Mouse (Mus musculus): ENCODE results near the gene Chrna5. TPM values are rescaled to one million over a fixed set of nuclear protein-coding genes. Genes with fewer than 3 reads are reported as not detected.
A peak's percentile ranks its signal among the peaks of the same experiment; 100 is the strongest.
"Not testable (repeated sequence)": the region's sequence is repeated elsewhere in the genome, so short reads cannot be mapped to it uniquely, and the experiment has no call there.

Chrna5 gene
- polyA plus RNA-seq (2012; rRNA removed): 0.13 and 0.14 TPM in 2 replicates

- peaks cover 5% of the 10 kb centered on the region; the same call in 1 of the 2 replicates for H3K4me1 ChIP-seq (replicated peaks; ENCODE audit: control insufficient read depth, insufficient read depth, low read length)
- DNase-seq: no peak
- H3K27me3 ChIP-seq (ENCODE audit: control insufficient read depth, insufficient read depth, low read length): peaks cover 12% of the 10 kb centered on the region
- no peak within 1 kb of the TSS for H3K27ac ChIP-seq (ENCODE audit: control insufficient read depth, insufficient read depth, low read length)
- WGBS: 79% methylated on average over 8 of the region's 8 CpGs
- H3K4me3 ChIP-seq (ENCODE audit: control insufficient read depth, insufficient read depth, low read length): peak within 1 kb of the TSS; percentile 34
- no peaks in the 10 kb centered on the region for H3K36me3 ChIP-seq (ENCODE audit: control insufficient read depth, insufficient read depth, low read length)
- no peak for TF ChIP-seq CTCF (IDR thresholded peaks at IDR 0.05; ENCODE audit: borderline replicate concordance, control insufficient read depth, extremely low read depth, insufficient read depth, low read length, poor library complexity)
- TF ChIP-seq POLR2A (IDR thresholded peaks at IDR 0.05; ENCODE audit: control insufficient read depth, extremely low read depth, insufficient read depth, low read length, poor library complexity): no peak
Observed at GRCm38 (mm10) chr9:54980674-54981073, at the start of gene Chrna5. Gene Chrna5, plus strand, starts transcription at chr9:54980880.

GRCm38 (mm10) chr9:54931765-54932164, 48.9 kb upstream of the Chrna5 start:
- Histone ChIP-seq H3K27ac (ENCODE audit: control insufficient read depth, insufficient read depth, low read length) (no peak overlapping the region), H3K36me3 (ENCODE audit: control insufficient read depth, insufficient read depth, low read length) (no peaks in the 10 kb centered on the region), H3K4me1 (replicated peaks; ENCODE audit: control insufficient read depth, insufficient read depth, low read length) (no peaks in the 10 kb centered on the region), H3K27me3 (ENCODE audit: control insufficient read depth, insufficient read depth, low read length) (no peaks in the 10 kb centered on the region), H3K4me3 (ENCODE audit: control insufficient read depth, insufficient read depth, low read length) (no peak overlapping the region)
- no peak for DNase-seq
- 29% methylated on average over 1 of the region's 1 CpGs for WGBS
- TF ChIP-seq POLR2A (IDR thresholded peaks at IDR 0.05; ENCODE audit: control insufficient read depth, extremely low read depth, insufficient read depth, low read length, poor library complexity) (no peak), CTCF (IDR thresholded peaks at IDR 0.05; ENCODE audit: borderline replicate concordance, control insufficient read depth, extremely low read depth, insufficient read depth, low read length, poor library complexity) (no peak)

- Histone ChIP-seq H3K27ac (ENCODE audit: control insufficient read depth, insufficient read depth, low read length) (no peak overlapping the region), H3K27me3 (ENCODE audit: control insufficient read depth, insufficient read depth, low read length) (no peaks in the 10 kb centered on the region), H3K4me3 (ENCODE audit: control insufficient read depth, insufficient read depth, low read length) (no peak overlapping the region), H3K4me1 (replicated peaks; ENCODE audit: control insufficient read depth, insufficient read depth, low read length) (no peaks in the 10 kb centered on the region), H3K36me3 (ENCODE audit: control insufficient read depth, insufficient read depth, low read length) (no peaks in the 10 kb centered on the region)
- DNase-seq: no peak
- no peak for TF ChIP-seq POLR2A (IDR thresholded peaks at IDR 0.05; ENCODE audit: control insufficient read depth, extremely low read depth, insufficient read depth, low read length, poor library complexity)
- no peak for TF ChIP-seq CTCF (IDR thresholded peaks at IDR 0.05; ENCODE audit: borderline replicate concordance, control insufficient read depth, extremely low read depth, insufficient read depth, low read length, poor library complexity)
- WGBS: 91% methylated on average over 2 of the region's 2 CpGs
Observed at GRCm38 (mm10) chr9:54932379-54932778, 48.3 kb upstream of the Chrna5 start.

DNA sequence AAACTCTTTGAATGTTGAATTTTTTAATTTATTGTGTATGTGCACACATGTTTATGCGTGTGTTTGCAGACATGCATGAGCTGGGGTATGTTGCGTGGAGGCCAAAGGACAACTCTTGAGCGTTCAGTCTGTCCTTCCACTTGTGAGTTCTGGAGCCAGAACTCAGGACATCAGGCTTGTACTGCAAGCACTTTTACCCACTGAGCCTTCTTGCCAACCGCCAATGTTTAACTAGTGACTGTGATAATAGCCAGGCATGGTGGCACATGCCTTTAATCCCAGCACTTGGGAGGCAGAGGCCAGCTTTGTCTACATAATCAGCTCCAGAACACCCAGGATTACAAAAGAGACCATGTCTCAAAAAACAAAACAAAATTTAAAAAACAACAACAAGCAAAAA, 38.6 kb upstream of the Chrna5 start:
- DNase-seq: no peak
- TF ChIP-seq POLR2A (IDR thresholded peaks at IDR 0.05; ENCODE audit: control insufficient read depth, extremely low read depth, insufficient read depth, low read length, poor library complexity) (no peak), CTCF (IDR thresholded peaks at IDR 0.05; ENCODE audit: borderline replicate concordance, control insufficient read depth, extremely low read depth, insufficient read depth, low read length, poor library complexity) (no peak)
- H3K4me1 ChIP-seq (replicated peaks; ENCODE audit: control insufficient read depth, insufficient read depth, low read length): no peaks in the 10 kb centered on the region
- no peaks in the 10 kb centered on the region for H3K36me3 ChIP-seq (ENCODE audit: control insufficient read depth, insufficient read depth, low read length)
- H3K27me3 ChIP-seq (ENCODE audit: control insufficient read depth, insufficient read depth, low read length): no peaks in the 10 kb centered on the region
- WGBS: 97% methylated on average over 4 of the region's 4 CpGs
- H3K27ac ChIP-seq (ENCODE audit: control insufficient read depth, insufficient read depth, low read length): no peak overlapping the region
- no peak overlapping the region for H3K4me3 ChIP-seq (ENCODE audit: control insufficient read depth, insufficient read depth, low read length)

- Histone ChIP-seq H3K4me3 (ENCODE audit: control insufficient read depth, insufficient read depth, low read length) (no peak overlapping the region), H3K4me1 (replicated peaks; ENCODE audit: control insufficient read depth, insufficient read depth, low read length) (no peaks in the 10 kb centered on the region), H3K27me3 (ENCODE audit: control insufficient read depth, insufficient read depth, low read length) (no peaks in the 10 kb centered on the region), H3K27ac (ENCODE audit: control insufficient read depth, insufficient read depth, low read length) (no peak overlapping the region), H3K36me3 (ENCODE audit: control insufficient read depth, insufficient read depth, low read length) (no peaks in the 10 kb centered on the region)
- TF ChIP-seq POLR2A (IDR thresholded peaks at IDR 0.05; ENCODE audit: control insufficient read depth, extremely low read depth, insufficient read depth, low read length, poor library complexity): no peak
- no peak for TF ChIP-seq CTCF (IDR thresholded peaks at IDR 0.05; ENCODE audit: borderline replicate concordance, control insufficient read depth, extremely low read depth, insufficient read depth, low read length, poor library complexity)
- DNase-seq: no peak
- 75% methylated on average over 2 of the region's 2 CpGs for WGBS
Observed at GRCm38 (mm10) chr9:54944467-54944866, 36.2 kb upstream of the Chrna5 start.

- TF ChIP-seq POLR2A (IDR thresholded peaks at IDR 0.05; ENCODE audit: control insufficient read depth, extremely low read depth, insufficient read depth, low read length, poor library complexity) (no peak), CTCF (IDR thresholded peaks at IDR 0.05; ENCODE audit: borderline replicate concordance, control insufficient read depth, extremely low read depth, insufficient read depth, low read length, poor library complexity) (no peak)
- Histone ChIP-seq H3K36me3 (ENCODE audit: control insufficient read depth, insufficient read depth, low read length) (no peaks in the 10 kb centered on the region), H3K27me3 (ENCODE audit: control insufficient read depth, insufficient read depth, low read length) (no peaks in the 10 kb centered on the region), H3K4me1 (replicated peaks; ENCODE audit: control insufficient read depth, insufficient read depth, low read length) (no peaks in the 10 kb centered on the region; the same call in 1 of the 2 replicates), H3K27ac (ENCODE audit: control insufficient read depth, insufficient read depth, low read length) (peak overlapping the region; percentile 19; the same call in 1 of the 2 replicates), H3K4me3 (ENCODE audit: control insufficient read depth, insufficient read depth, low read length) (no peak overlapping the region)
- WGBS: 84% methylated on average over 16 of the region's 16 CpGs
- DNase-seq: no peak
Observed at GRCm38 (mm10) chr9:54946256-54946655, 34.4 kb upstream of the Chrna5 start.

DNA sequence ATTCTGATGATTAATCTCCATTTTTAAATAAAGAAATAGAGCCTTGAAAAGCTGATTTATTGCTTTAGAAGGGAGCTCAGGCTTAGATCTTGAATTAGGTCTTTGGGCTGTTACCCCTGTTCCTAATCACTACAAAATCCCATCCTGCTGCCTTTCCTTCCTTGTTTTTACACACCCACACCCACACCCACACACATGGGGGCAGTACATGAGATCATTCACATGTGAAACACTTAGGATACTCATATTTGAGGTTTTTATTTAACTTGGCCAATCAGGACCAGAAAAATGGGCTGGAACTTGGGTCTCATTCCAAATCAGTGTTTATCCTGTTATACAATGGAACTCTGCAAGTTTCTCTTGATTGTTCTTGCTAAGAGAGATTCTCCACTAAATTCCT, 31.2 kb upstream of the Chrna5 start:
- Histone ChIP-seq H3K4me1 (replicated peaks; ENCODE audit: control insufficient read depth, insufficient read depth, low read length) (no peaks in the 10 kb centered on the region; the same call in 1 of the 2 replicates), H3K36me3 (ENCODE audit: control insufficient read depth, insufficient read depth, low read length) (peaks cover 10% of the 10 kb centered on the region; the same call in 1 of the 2 replicates), H3K4me3 (ENCODE audit: control insufficient read depth, insufficient read depth, low read length) (no peak overlapping the region), H3K27me3 (ENCODE audit: control insufficient read depth, insufficient read depth, low read length) (no peaks in the 10 kb centered on the region), H3K27ac (ENCODE audit: control insufficient read depth, insufficient read depth, low read length) (no peak overlapping the region)
- DNase-seq: no peak
- no peak for TF ChIP-seq CTCF (IDR thresholded peaks at IDR 0.05; ENCODE audit: borderline replicate concordance, control insufficient read depth, extremely low read depth, insufficient read depth, low read length, poor library complexity)
- no peak for TF ChIP-seq POLR2A (IDR thresholded peaks at IDR 0.05; ENCODE audit: control insufficient read depth, extremely low read depth, insufficient read depth, low read length, poor library complexity)

- 33% methylated on average over 8 of the region's 8 CpGs for WGBS
- DNase-seq; H3K27me3 ChIP-seq (ENCODE audit: control insufficient read depth, insufficient read depth, low read length); H3K27ac ChIP-seq (ENCODE audit: control insufficient read depth, insufficient read depth, low read length); H3K4me1 ChIP-seq (replicated peaks; ENCODE audit: control insufficient read depth, insufficient read depth, low read length): not testable (repeated sequence)
- Histone ChIP-seq H3K36me3 (ENCODE audit: control insufficient read depth, insufficient read depth, low read length) (peaks cover 11% of the 10 kb centered on the region), H3K4me3 (ENCODE audit: control insufficient read depth, insufficient read depth, low read length) (peak overlapping the region; percentile 26; the same call in 1 of the 2 replicates)
Observed at GRCm38 (mm10) chr9:54950162-54950561, 30.5 kb upstream of the Chrna5 start.
